Mouse (Mus musculus): ENCODE measurements around the gene Cfap221. TPM values are rescaled to one million over a fixed set of nuclear protein-coding genes. Genes with fewer than 3 reads are reported as not detected.

Cfap221 gene
- total and polyA plus RNA-seq, 2 experiments from 2014 or later: not detected

GRCm38 (mm10) chr1:119899195-119900123 lies 97.6 kb downstream of the Cfap221 start:
- H3K36me3 ChIP-seq (replicated peaks; ENCODE audit: control insufficient read depth, insufficient read depth, low read length): no peaks in the 10 kb centered on the region
- H3K4me2 ChIP-seq (ENCODE audit: low read depth, low read length): no peak overlapping the region
- no peak for TF ChIP-seq EP300 (IDR thresholded peaks at IDR 0.05; ENCODE audit: low read depth)
- TF ChIP-seq CTCF (IDR thresholded peaks at IDR 0.05; ENCODE audit: low read depth): no peak
- ATAC-seq (ENCODE audit: insufficient read depth, low read depth): no peak
- H3K9me3 ChIP-seq (replicated peaks; ENCODE audit: control insufficient read depth, low read length): no peaks in the 10 kb centered on the region
- 76% methylated on average over 11 of the region's 11 CpGs for WGBS
- no peaks in the 10 kb centered on the region for H3K27me3 ChIP-seq (ENCODE audit: control insufficient read depth, insufficient read depth, low read length)
- no peak overlapping the region for H3K9ac ChIP-seq (replicated peaks; ENCODE audit: low read depth, low read length)
- H3K4me3 ChIP-seq (ENCODE audit: low read depth, low read length): no peak overlapping the region
- H3K4me1 ChIP-seq (ENCODE audit: control insufficient read depth, insufficient read depth): no peaks in the 10 kb centered on the region
- no peak for DNase-seq (ENCODE audit: low spot score)
- no peak overlapping the region for H3K27ac ChIP-seq (ENCODE audit: low read depth)

GRCm38 (mm10) chr1:119894936-119895335 lies 102.1 kb downstream of the Cfap221 start:
- H3K4me3 ChIP-seq (ENCODE audit: low read depth, low read length): no peak overlapping the region
- H3K27ac ChIP-seq (ENCODE audit: low read depth): no peak overlapping the region
- DNase-seq (ENCODE audit: low spot score) (peak; percentile 41), ATAC-seq (ENCODE audit: insufficient read depth, low read depth) (peak; percentile 79)
- no peaks in the 10 kb centered on the region for H3K27me3 ChIP-seq (ENCODE audit: control insufficient read depth, insufficient read depth, low read length)
- no peaks in the 10 kb centered on the region for H3K4me1 ChIP-seq (ENCODE audit: control insufficient read depth, insufficient read depth)
- peak; percentile 83 for TF ChIP-seq CTCF (IDR thresholded peaks at IDR 0.05; ENCODE audit: low read depth)
- no peak for TF ChIP-seq EP300 (IDR thresholded peaks at IDR 0.05; ENCODE audit: low read depth)
- WGBS: 40% methylated on average over 6 of the region's 6 CpGs
- H3K4me2 ChIP-seq (ENCODE audit: low read depth, low read length): no peak overlapping the region
- H3K36me3 ChIP-seq (replicated peaks; ENCODE audit: control insufficient read depth, insufficient read depth, low read length): no peaks in the 10 kb centered on the region
- no peak overlapping the region for H3K9ac ChIP-seq (replicated peaks; ENCODE audit: low read depth, low read length)
- H3K9me3 ChIP-seq (replicated peaks; ENCODE audit: control insufficient read depth, low read length): no peaks in the 10 kb centered on the region

DNA sequence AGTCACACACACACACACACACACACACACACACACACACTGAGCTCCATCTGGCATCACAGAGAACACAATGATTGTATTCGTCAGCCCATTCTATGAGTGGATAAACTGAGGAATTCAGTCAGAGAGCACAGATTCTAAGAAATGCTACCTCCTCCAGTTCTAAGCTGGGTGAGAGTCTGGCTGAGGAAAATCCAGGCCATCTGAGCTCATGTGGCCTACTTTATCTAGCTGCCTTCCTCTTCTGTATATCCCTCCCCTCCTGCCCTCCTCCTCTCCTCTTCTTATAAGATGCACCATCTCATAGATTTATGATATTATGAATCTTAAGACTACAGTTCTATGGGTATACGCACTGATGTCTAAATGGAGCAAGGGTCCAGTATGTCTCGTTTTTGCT lies 103.4 kb downstream of the Cfap221 start:
- Histone ChIP-seq H3K9ac (replicated peaks; ENCODE audit: low read depth, low read length) (no peak overlapping the region), H3K27ac (ENCODE audit: low read depth) (no peak overlapping the region), H3K9me3 (replicated peaks; ENCODE audit: control insufficient read depth, low read length) (no peaks in the 10 kb centered on the region), H3K4me3 (ENCODE audit: low read depth, low read length) (no peak overlapping the region), H3K4me1 (ENCODE audit: control insufficient read depth, insufficient read depth) (no peaks in the 10 kb centered on the region), H3K27me3 (ENCODE audit: control insufficient read depth, insufficient read depth, low read length) (no peaks in the 10 kb centered on the region), H3K36me3 (replicated peaks; ENCODE audit: control insufficient read depth, insufficient read depth, low read length) (no peaks in the 10 kb centered on the region), H3K4me2 (ENCODE audit: low read depth, low read length) (no peak overlapping the region)
- ATAC-seq (ENCODE audit: insufficient read depth, low read depth): no peak
- DNase-seq (ENCODE audit: low spot score): no peak
- WGBS: 73% methylated on average over 3 of the region's 3 CpGs
- TF ChIP-seq CTCF (IDR thresholded peaks at IDR 0.05; ENCODE audit: low read depth): no peak
- no peak for TF ChIP-seq EP300 (IDR thresholded peaks at IDR 0.05; ENCODE audit: low read depth)

GRCm38 (mm10) chr1:119892933-119893332 lies 104.1 kb downstream of the Cfap221 start:
- H3K36me3 ChIP-seq (replicated peaks; ENCODE audit: control insufficient read depth, insufficient read depth, low read length): no peaks in the 10 kb centered on the region
- DNase-seq (ENCODE audit: low spot score) (no peak), ATAC-seq (ENCODE audit: insufficient read depth, low read depth) (no peak)
- 63% methylated on average over 6 of the region's 6 CpGs for WGBS
- no peak overlapping the region for H3K4me3 ChIP-seq (ENCODE audit: low read depth, low read length)
- TF ChIP-seq CTCF (IDR thresholded peaks at IDR 0.05; ENCODE audit: low read depth): no peak
- TF ChIP-seq EP300 (IDR thresholded peaks at IDR 0.05; ENCODE audit: low read depth): no peak
- H3K27ac ChIP-seq (ENCODE audit: low read depth): no peak overlapping the region
- H3K9ac ChIP-seq (replicated peaks; ENCODE audit: low read depth, low read length): no peak overlapping the region
- H3K4me1 ChIP-seq (ENCODE audit: control insufficient read depth, insufficient read depth): no peaks in the 10 kb centered on the region
- H3K9me3 ChIP-seq (replicated peaks; ENCODE audit: control insufficient read depth, low read length): no peaks in the 10 kb centered on the region
- no peaks in the 10 kb centered on the region for H3K27me3 ChIP-seq (ENCODE audit: control insufficient read depth, insufficient read depth, low read length)
- no peak overlapping the region for H3K4me2 ChIP-seq (ENCODE audit: low read depth, low read length)

DNA sequence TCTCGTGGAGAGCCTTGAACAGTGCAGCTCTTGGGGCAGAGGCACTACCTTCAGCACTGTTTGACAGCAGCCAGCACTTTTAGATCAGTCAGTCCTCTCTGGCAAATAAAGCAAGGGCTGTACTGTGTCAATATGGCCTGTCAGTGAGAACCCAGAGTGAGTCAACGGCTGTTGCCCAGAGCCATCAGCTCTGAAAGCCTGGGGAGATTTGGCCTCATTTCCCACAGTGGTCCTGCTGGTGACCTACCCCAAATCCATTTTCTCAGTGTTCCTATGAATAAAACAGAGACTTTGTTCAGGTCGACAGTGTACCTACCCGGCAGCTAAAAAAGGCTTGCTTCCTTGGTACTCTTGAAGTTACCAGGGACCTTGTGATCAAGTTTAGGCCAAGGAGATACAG lies 105.2 kb downstream of the Cfap221 start:
- Histone ChIP-seq H3K27me3 (ENCODE audit: control insufficient read depth, insufficient read depth, low read length) (no peaks in the 10 kb centered on the region), H3K36me3 (replicated peaks; ENCODE audit: control insufficient read depth, insufficient read depth, low read length) (no peaks in the 10 kb centered on the region), H3K9ac (replicated peaks; ENCODE audit: low read depth, low read length) (no peak overlapping the region), H3K27ac (ENCODE audit: low read depth) (no peak overlapping the region), H3K4me2 (ENCODE audit: low read depth, low read length) (no peak overlapping the region), H3K4me3 (ENCODE audit: low read depth, low read length) (no peak overlapping the region), H3K4me1 (ENCODE audit: control insufficient read depth, insufficient read depth) (no peaks in the 10 kb centered on the region), H3K9me3 (replicated peaks; ENCODE audit: control insufficient read depth, low read length) (no peaks in the 10 kb centered on the region)
- no peak for TF ChIP-seq CTCF (IDR thresholded peaks at IDR 0.05; ENCODE audit: low read depth)
- no peak for TF ChIP-seq EP300 (IDR thresholded peaks at IDR 0.05; ENCODE audit: low read depth)
- no peak for DNase-seq (ENCODE audit: low spot score)
- no peak for ATAC-seq (ENCODE audit: insufficient read depth, low read depth)
- WGBS: 73% methylated on average over 4 of the region's 4 CpGs
